Mouse (Mus musculus) limb, embryonic 15.5 days (tissue): ENCODE data around the gene Map1a. TPM values are rescaled to one million over a fixed set of nuclear protein-coding genes. Genes with fewer than 3 reads are reported as not detected.

Experiments
- polyA plus RNA-seq: library from polyadenylated mRNA; unstranded; fragments of >200 nt; fragmentation: Nextera tagmentation; extraction: Ambion mirVana; gene quantifications from 2 replicates; pipeline ENCODE4 v1.2.1, GENCODE M21; 2015

Gene Map1a
- polyA plus RNA-seq, 1 experiment from 2014 or later, result 3.8 TPM

Other genes starting within 250 kb of the Map1a start
- 0.10 and 0.31 TPM in 2 replicates for gene Tgm5, start 203.8 kb upstream of the Map1a start, polyA plus RNA-seq
- gene Tgm7, start 179.8 kb upstream of the Map1a start, polyA plus RNA-seq, result not detected in 2 replicates
- 16.7 and 17.7 TPM in 2 replicates for gene Adal, start 149.2 kb upstream of the Map1a start, polyA plus RNA-seq
- 19.7 and 21.4 TPM in 2 replicates for gene Lcmt2, start 148.9 kb upstream of the Map1a start, polyA plus RNA-seq
- 48.7 and 48.9 TPM in 2 replicates for gene Tubgcp4, start 118.9 kb upstream of the Map1a start, polyA plus RNA-seq
- gene Zscan29, start 118.5 kb upstream of the Map1a start, polyA plus RNA-seq, result 9.3 and 10.1 TPM in 2 replicates
- 52.4 and 62.6 TPM in 2 replicates for gene Trp53bp1, start 18.2 kb upstream of the Map1a start, polyA plus RNA-seq
- 10.1 and 10.2 TPM in 2 replicates for gene Ppip5k1, start 65.8 kb downstream of the Map1a start, polyA plus RNA-seq
- 40.0 and 40.1 TPM in 2 replicates for gene Ckmt1, start 68.1 kb downstream of the Map1a start, polyA plus RNA-seq
- gene Strc, start 97.6 kb downstream of the Map1a start, polyA plus RNA-seq, result not detected in 2 replicates
- 841 and 923 TPM in 2 replicates for gene Pdia3, start 124.2 kb downstream of the Map1a start, polyA plus RNA-seq
- 2.0 and 2.3 TPM in 2 replicates for gene Catsper2, start 124.2 kb downstream of the Map1a start, polyA plus RNA-seq
- gene Ell3, start 154.7 kb downstream of the Map1a start, polyA plus RNA-seq, result 8.8 and 9.5 TPM in 2 replicates
- gene Serf2, start 159.6 kb downstream of the Map1a start, polyA plus RNA-seq, result 552 and 557 TPM in 2 replicates
- gene Hypk, start 163.7 kb downstream of the Map1a start, polyA plus RNA-seq, result 116 and 126 TPM in 2 replicates
- 0.12 and 0.25 TPM in 2 replicates for gene Serinc4, start 167.2 kb downstream of the Map1a start, polyA plus RNA-seq
- gene Mfap1b, start 184.5 kb downstream of the Map1a start, polyA plus RNA-seq, result 61.3 and 64.4 TPM in 2 replicates
- 29.0 and 29.2 TPM in 2 replicates for gene Mfap1a, start 217.1 kb downstream of the Map1a start, polyA plus RNA-seq
- 5.5 and 7.1 TPM in 2 replicates for gene Wdr76, start 217.1 kb downstream of the Map1a start, polyA plus RNA-seq